Mouse (Mus musculus) regulatory T cell (primary cell): Measurements from ENCODE around the gene Il3.
"Not testable (repeated sequence)": the region's sequence is repeated elsewhere in the genome, so short reads cannot be mapped to it uniquely, and the experiment has no call there.

Experiments
- in situ Hi-C: fragments of 300-600 bp; cut with MboI, MseI; formaldehyde crosslinking; loops from one replicate; pipeline ENCODE4 v1.15.1; 2025; ENCODE audit warnings: high pct_unique_total_duplicates

Gene Il3

DNA sequence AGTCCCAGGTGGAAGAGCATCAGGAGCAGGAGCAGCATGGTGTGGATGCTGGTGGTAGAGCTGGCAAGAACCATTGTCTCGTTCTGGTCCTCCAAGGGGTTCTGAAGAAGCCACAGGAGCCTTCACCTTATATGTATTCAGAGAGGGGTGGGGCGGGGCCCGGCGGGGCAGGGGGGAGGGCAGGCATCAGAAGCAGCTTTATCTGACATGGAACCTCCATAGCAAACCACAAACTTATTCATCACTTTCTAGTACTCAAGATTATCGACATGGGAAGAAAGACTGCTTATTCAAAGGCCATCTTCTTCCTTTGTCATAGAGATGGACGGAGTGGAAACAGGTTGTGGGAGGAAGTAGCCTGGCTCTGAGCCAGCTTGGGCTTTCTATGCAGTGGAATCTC is at the start of gene Il3:
Gene Il3, minus strand, starts transcription at position 101 of the 400 bp plus-strand sequence.
- in situ Hi-C loops: no loop called here

DNA sequence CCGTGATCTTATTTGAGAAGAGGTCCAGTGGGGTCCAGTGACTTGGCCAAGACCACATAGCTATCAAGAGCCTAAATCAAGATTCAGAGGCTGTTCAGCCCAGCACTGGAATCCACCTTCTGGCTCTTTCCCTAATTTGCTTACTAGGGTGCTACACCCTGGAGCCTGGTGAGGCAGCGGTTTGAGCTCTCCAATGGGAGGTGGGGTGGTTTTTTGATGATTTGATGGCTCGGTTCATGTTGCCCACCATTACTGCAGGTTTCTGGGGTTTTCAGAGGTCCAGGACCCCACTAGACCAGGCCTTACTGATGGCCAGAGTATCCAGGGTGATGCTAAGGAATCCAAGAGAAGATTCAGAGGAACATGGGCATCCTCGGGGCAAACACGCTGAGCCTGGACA is 48.3 kb upstream of the Il3 start:
- in situ Hi-C loops: no loop called here

DNA sequence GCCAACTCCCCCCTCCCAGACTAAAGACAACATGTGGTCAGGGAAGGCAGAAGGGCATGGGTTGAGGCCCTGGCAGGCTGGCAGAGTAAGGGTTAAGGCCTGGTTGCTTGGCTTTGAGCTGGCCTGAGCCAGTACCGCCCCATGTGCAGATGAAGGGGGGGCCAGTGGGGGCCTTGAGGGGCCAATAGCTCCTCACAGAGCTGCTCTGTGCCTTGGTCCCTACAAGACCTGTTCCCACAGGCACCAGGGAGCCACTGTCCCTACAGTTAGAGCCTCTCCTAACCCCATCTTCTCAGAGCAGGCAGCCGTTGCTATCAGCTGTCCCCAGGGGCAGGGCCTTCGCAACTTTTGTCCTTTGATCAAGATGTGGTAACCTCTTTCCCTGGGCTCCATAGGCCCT is 47.7 kb upstream of the Il3 start:
- in situ Hi-C loops: no loop called here

DNA sequence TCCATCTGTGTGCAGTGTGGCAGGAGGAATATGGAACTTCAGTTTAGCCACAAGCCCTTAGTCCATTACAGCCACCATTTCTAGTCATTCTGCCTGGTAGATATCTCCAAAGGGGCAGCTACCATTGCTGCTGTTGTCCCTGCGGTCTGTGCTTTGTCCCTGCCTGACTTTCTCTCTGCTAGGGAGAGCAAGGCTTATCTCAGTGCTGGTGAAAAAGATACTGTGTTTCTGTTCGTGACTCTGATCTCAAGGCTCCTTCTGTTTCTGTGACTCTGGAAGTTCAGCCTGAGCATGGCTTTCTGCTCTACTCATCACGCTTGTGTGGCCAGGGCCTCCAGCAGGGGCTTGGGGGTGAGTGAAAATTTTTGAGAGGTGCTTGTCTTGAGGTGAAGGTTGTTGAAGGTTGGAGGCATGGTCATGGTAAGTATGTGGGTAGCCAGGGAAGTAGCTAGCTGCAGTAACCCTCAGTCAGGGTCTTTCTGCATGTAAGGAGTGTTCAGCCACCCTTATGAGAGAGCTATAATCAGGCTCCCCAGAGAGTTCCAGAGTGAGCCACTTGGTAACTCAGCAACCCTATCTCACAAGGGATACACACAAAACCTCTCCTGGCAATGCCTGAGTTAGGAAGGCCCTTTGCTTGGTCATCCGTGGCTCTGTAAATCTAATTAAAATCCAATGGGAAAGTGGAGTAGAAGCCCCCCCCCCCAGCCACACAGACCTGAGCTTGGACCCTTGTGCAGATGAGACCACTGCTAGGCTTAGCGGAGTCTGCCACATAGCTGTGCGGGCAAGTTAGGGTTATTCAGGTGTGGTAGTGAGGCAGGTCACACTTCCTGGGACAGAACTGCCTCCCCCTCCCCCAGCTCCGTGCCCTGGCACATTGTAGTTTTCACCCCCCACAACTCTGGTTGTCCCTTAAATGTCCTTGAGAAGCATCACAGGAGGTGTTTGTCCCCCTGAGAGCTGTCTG is 46.6 kb upstream of the Il3 start:
- in situ Hi-C loops: no loop called here

DNA sequence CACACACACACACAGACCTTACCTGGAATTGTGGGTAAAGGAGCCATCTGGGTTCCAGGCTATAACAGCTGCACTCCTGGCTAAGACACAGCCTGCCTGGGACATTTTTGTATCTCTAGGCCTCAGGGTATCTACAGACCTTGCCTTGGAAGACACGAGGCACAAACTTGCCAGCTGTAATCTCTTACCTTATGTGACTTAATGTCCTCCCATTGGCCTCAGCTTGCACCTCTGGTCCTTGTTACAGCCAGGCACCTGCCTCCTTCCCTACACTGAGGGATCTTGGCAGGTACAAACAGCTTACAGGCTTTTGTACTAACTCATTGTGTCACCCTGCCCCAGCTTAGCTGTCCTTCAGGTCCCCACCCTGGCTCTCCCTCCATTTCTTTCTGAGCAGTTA is 45.5 kb upstream of the Il3 start:
- in situ Hi-C loops: no loop called here

DNA sequence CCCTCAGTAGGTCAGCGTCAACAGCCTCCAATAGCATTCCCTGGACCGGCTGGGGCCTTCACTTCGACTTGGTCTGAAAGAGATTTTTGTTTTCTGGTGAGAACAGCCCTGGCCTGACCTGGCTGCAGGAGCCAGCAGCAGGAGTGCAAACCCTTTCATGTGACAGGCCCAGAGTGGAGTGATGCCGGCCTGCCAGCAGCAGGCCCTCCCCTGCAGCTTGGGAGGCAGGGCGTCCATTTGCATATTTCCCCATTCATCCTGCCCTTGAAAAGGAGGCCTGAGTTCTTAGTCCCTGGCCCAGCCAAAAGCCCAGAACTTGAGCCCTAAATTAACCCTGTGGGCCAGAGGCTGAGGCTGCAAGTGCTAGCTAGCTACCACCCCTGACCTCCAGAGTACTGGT is 44.9 kb upstream of the Il3 start:
- in situ Hi-C loops: no loop called here

DNA sequence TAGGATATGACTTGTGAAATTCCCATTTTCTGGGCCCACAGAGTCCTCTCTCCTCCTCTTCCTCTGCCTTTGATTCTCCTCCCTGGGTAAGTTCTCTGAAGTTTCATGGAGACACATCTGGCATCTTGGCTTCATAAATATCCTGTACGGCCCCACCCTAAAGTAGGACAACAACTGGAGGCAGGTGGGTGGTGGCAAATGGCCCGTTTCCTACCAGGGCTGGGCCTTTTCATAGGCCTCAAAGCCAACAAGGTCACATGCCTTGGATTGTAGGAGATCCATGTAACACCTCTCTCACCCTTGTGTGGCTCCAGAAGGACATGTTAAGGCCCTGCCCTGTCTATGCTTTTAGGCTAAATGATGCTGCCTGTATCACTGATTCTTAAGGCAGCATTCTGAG is 43.5 kb upstream of the Il3 start:
- in situ Hi-C loops: no loop called here

DNA sequence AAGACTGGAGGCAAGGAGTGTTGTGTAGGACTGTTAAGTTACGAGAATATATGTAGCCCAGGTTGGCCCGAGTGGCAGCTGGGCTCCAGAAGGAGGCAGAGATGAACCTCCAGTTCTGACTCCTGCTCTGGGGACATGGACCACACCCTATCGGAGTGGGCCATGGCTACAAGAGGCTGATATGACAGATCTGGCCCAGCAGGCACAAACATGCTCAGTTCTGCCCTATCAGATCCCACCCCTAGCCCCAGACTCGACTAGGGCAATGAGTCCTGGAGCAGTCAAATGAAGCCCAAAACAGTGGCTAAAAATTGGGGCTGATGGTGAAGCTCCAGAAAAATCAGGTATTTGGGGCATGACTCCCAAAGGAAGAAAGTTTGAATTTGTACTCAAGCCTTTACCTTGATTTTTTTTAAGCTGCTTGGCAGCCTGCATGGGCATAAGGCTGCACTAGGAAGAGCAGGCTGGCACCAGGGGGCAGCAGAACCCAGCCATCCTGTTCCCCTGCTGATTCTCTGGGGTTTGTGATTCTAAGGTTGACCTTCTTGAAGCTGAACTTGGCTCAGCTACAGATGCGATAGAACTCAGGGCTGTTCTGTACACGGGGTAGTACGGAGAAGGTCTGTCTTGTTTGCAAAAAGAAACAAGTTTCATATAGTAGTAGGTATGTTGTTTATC is 40.2 kb upstream of the Il3 start:
- in situ Hi-C loops: loop anchor here (5.0 to 10.0 kb wide), 2 partner anchors 45 to 168 kb away; no protein-coding TSS in a partner anchor

DNA sequence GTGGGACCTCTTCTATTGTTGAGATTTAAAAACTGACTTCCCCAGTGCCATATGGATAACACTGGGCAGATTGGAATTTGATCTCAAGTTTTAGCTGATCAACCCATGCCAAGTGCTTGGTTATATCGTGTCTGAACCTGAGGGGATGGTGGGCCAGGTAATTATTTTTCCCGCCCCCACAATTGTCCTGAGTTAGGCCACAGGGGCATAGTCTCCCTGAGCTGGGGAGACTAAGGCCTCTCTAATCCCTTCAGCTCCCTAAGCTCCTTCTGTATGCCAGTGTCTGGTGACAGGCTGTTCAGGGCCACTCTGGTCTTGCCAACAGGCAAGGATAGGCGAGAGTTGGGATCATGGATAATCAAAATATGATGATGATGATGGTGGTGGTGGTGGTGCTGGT is 38.3 kb upstream of the Il3 start:
- in situ Hi-C loops: loop anchor here (5.0 to 10.0 kb wide), 2 partner anchors 47 to 169 kb away; no protein-coding TSS in a partner anchor

DNA sequence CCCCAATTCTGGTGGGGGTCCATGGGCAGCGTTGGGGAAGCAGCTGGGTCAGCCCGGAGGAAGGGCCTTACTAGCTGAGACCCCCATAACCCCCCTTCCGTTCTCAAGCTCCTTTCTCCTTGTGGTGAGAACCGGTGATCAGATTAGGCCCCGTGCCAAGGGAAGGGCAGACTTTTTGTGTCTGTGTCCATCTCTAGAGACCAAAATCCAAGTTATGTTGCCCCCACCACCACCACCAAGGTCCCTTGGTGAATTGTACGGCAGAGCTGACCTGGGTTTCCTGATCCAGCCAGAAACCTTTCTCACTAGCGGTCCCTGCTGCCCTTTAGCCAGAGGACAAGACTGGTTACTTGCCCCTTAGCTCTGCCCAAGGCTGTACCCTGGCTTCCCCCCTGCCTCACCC is 37.4 kb upstream of the Il3 start:
- in situ Hi-C loops: loop anchor here (10.0 kb wide), 1 partner anchor 170 kb away; no protein-coding TSS in a partner anchor

DNA sequence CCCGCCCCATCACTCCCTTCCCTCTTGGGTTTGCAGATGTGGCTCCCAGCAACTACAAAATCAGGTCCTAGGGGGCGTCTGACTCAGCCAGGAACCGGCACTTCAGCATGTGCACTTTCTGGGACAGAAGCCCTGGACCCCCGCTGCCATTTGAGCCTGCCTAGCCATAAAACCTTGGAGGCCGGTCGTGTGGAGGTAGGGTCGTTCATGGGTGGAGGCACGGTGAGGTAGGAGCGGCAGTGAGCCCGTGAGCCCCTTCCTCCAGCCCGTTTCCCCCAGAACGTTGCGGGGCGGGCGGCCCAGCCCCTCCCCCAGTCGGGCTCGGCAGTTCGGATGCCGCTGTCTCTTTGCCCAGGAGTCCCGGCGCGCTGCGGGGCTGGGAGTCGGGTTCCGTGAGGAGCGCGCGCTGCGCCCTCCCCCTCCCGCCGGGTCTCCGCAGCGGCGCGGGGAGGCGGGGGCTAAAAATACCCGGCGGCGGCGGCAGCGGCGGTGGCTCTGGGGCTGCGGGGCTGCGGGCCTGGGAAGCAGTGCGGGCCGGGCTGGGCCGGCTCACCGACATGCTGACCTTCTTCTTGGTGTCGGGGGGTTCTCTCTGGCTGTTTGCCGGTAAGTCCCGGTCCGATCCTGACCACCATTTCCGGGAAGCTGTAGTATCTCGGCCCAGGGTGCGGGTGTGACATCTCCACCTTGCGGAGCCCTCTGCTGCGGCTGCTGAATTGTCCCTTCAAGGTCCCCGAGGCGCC is 36.8 kb upstream of the Il3 start, which contains the start of gene Acsl6:
Gene Acsl6, plus strand, starts transcription at position 71 of the 743 bp plus-strand sequence.
- in situ Hi-C loops: loop anchor here (10.0 kb wide), 1 partner anchor 171 kb away; no protein-coding TSS in a partner anchor

DNA sequence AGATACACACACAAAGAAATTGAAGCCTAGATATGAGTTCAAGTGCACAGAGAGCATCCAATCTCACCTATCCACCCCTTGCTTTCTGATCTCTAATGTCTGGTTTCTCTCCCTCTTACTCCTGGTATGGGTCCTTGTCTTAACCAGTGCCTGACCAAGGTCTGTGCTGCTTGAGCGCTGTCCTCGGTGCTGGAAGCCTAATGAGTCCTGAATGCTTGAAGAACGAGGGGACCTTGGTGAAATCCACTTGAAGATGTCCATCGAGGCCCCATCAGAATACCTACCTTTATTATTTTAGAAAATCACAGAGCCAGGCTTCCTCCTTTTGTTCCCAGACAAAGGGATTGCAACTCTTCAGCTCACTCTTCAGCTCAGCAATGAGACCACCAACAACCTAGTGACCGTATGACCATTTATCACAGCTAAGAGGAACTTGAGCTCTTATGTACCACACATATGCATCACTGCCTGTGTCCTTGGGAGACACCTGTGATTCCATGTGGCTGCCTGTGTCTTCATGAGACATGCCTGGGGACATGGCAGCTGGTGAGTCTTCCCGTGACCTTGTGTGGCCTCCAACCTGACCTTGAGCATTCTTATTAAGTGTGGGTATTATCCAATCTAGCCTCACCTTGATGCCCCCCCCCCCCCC is 36.1 kb upstream of the Il3 start:
- in situ Hi-C loops: loop anchor here (10.0 kb wide), 1 partner anchor 172 kb away; no protein-coding TSS in a partner anchor

DNA sequence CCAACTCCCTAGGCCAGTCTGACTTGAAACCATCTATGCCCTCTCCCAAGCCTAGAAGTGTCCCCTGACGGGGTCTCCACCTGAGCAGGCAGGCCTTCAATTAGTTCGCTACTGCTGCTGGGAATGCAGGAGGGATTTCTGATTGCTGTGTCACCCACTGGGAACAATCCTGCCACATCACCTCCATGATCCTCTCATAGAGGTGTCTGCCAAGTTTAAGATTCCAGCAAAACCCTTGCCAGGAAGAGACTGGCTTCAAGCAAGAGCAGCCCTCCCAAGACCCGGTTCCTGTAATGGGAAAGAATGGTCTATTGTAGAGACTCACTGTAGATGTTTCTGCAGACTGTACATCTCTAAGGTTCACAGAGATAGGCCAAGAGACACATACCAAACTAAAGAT is 35.5 kb upstream of the Il3 start:
- in situ Hi-C loops: loop anchor here (10.0 kb wide), 1 partner anchor 172 kb away; no protein-coding TSS in a partner anchor

DNA sequence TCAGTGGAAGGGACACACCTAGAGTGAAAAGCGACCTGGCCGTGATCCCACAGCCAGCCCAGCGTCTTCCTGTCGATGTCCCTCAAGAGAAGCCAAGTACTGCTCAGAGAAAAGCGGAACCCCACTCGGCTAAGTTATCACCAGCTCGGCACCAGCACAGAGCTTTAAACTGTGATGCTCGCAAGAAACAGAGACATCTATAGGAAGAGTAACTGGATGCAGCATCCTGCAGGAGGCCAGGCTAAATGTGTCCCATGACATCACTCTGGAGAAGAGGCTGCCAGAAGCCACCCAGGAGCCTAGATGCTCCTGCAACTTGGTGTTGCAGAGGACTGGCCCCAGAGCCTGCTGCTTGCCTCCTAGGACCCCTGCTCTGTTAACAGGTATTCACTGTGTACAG is 34.9 kb upstream of the Il3 start:
- in situ Hi-C loops: loop anchor here (10.0 kb wide), 1 partner anchor 173 kb away; no protein-coding TSS in a partner anchor

DNA sequence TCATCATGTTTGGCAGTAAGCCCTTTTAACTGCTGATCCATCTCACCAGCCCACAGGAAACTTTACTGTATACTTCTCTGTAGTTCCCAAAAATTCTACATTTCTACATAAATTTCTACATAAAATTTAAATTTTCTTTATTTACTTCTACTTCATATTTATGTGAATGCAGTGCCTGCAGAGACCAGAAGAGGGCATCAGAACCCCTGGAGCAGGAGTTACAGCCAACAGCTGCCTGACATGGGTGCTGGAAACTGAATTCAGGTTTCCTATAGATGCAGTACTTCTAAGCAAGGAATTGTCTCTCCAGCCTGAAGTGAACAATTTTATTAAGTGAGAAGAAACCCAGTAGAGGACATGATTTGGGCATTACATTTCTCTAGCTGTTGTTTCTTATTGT is 31.7 kb upstream of the Il3 start:
- in situ Hi-C loops: no loop called here

DNA sequence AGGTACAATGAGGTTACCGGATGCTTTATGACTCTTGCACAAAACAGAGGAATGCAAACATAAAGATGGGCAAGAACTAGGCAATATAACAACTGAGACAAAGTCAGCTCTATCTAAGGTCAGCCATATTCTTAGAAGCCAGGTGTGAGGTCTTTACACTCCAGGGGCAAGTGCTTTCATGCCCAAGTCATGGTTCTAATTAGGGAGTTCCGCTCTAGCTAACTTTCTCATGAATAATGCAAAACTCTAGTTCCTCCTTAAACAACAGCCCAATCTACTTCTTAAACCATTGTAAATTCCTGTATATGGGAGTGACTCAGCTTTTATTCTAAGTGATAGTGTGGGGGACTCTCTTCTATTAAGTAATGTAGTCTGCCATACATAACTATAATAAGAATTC is 30.4 kb upstream of the Il3 start:
- in situ Hi-C loops: not testable (repeated sequence)

DNA sequence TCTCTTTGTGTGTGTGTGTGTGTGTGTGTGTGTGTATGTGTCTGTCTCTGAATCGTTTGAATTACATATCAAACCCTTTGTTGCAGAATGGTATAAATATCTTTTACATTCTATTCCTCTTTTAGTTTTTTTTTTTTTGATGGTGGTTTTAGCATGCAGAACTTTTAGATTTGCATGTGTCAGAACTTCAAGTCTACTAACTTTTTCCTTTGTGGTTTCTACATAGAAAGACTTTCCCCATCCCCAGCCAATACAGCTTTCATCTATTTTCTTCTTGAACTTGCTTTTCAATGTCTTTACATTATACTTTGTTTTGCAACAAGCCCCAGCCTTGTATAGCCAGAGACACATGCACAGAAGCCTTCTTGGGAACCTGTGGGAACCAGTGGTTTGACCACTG is 29.7 kb upstream of the Il3 start:
- in situ Hi-C loops: no loop called here

DNA sequence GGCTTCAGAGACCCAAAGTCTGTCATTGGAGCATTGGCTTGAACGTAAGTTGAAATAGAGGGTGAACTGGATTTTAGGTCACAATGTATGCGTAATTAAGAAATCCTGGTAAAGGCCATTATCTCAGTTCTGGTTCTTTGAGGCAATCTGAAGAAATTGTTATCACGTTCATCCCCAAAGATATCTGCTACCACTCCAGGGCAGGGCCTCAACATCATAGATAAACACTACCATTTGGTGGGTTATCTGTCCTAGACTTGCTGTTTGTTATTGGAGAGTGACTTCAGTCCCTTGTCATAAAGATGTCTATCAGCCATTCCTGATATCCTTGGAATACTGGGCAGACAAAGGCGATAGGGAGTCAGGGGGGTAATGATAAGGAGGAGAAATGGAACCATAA is 28.9 kb upstream of the Il3 start:
- in situ Hi-C loops: no loop called here

DNA sequence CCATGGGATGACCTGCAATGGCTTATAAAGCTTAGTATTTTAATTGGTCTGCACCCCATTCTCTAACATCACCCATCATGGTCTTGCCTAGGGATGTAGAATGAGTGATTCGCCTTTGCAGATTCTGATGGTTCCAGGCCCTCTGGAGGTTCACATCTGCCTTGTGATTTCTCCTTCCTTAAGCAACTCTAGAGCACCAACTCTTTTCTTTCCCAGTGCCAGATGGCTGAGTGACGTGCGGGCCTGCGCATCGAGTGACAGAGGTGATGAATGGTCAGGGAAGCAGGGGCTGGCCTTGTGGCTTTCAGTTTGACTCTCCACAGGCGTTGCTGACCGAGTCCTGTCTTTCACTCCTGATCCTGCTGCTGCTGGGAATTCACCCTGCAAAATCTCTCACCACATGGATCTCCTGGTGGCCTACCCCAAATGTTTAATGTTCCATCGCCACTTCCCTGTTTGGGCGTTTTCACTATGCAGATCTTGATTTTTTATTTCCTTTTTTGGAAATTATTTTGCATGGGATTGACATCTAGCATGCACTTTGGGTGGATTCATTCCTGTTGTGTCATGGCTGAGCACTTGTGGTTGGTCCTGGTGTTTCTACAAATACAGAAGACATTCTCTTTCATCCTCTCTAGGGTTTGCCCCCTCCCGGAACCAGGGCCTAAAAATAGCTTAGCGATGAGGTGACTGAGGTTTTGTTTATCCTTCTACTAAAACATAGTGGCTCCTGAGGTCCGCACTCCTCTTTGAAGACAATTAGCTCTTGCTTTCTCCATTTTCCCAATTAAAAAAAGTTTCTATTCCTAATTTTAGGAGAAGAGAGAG is 27.1 kb upstream of the Il3 start:
- in situ Hi-C loops: no loop called here

DNA sequence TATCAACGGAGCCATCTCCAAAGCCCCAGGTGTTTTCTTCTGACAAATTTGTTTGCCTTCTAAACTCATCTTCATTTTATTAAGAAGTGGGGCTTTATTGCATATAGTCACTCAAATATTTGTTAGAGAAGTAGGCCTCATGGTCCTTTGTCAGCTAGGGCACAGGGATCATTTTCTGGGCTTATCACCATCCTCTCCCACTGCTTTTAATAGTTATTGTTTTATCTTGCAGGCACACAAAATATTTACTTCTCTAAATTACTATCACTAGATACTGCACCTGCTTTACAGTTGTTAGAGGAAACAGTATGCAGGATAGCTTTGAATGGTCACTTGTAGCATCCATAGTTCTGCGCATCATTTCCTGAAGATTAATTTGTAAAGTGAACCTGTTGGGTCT is 25.1 kb upstream of the Il3 start:
- in situ Hi-C loops: no loop called here
